Mouse (Mus musculus): Measurements from ENCODE around the gene Ldhal6b. TPM values are rescaled to one million over a fixed set of nuclear protein-coding genes. Genes with fewer than 3 reads are reported as not detected.
A peak's percentile ranks its signal among the peaks of the same experiment; 100 is the strongest.
"Not testable (repeated sequence)": the region's sequence is repeated elsewhere in the genome, so short reads cannot be mapped to it uniquely, and the experiment has no call there.

Ldhal6b gene
- total RNA-seq (2015) (0.25 TPM in 1 of 2 replicates, not detected in the other), total RNA-seq (2017) (0.11 TPM in 1 of 2 replicates, not detected in the other)

DNA sequence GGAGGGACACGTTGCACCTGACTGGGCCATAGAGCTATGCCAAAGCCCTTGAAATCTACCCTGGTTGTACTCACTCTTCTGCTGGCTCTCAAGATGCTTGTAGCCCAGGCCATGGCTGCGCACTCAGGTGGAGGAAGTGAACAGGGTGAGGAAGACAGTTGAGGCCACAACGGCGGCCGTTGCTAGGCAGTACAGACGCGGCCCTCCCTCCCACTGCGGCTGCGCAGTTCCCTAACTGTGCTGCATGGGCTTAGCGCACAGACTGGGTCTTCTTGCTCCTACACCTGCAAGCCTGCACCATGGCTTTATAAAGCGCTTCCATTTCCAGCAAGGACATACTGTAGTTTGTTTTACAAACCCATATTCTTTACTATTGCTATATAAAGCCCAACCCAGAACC lies at the start of gene Ldhal6b:
Ldhal6b (minus strand) TSS at position 223 of the 400 bp plus-strand sequence.
- ATAC-seq (ENCODE audit: poor library complexity, severe bottlenecking), result no peak

DNA sequence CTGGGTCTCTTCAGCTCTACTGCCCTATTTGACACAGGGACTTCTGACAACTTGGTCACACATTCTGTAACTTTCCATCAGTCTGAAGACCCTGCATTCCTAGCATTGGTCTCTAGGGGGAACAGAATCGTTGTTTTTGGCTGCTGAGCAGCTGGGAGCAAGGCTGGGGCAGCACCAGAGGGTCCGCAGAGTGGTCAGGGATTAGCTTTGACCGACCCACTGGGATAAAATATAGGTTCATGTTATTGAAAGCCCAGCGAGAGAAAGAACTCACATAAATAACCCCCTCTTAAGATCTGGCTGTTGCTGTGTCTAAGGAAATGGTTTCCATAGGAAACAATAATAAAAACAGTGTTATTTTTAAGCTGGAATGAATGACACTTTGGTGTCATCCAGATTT lies 48.6 kb upstream of the Ldhal6b start:
- no peak for ATAC-seq (ENCODE audit: poor library complexity, severe bottlenecking)

GRCm38 (mm10) chr17:5466736-5467135 lies 48.2 kb upstream of the Ldhal6b start:
- ATAC-seq (ENCODE audit: poor library complexity, severe bottlenecking), result no peak

GRCm38 (mm10) chr17:5463912-5464311 lies 45.3 kb upstream of the Ldhal6b start:
- no peak for ATAC-seq (ENCODE audit: poor library complexity, severe bottlenecking)

GRCm38 (mm10) chr17:5453657-5454056 lies 35.1 kb upstream of the Ldhal6b start:
- no peak for ATAC-seq (ENCODE audit: poor library complexity, severe bottlenecking)

DNA sequence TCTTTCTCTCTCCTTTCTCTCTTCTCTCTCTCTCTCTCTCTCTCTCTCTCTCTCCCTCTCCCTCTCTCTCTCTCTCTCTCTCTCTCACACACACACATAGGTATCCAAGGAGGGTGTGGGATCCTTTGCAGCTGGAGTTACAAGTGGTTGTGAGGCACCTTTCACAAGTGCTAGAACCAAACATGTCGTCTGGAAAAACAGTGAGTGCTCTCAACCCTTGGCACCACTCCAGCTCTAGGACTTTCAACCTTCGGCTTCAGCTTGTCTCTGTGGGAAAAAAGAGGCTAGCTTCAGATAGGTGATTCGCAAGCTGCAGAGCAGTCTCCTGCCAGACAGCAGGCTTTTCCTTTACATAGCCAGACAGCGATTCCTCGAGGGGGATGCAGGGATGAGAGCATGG lies 25.2 kb upstream of the Ldhal6b start:
- no peak for ATAC-seq (ENCODE audit: poor library complexity, severe bottlenecking)

GRCm38 (mm10) chr17:5443260-5443659 lies 24.7 kb upstream of the Ldhal6b start:
- no peak for ATAC-seq (ENCODE audit: poor library complexity, severe bottlenecking)

DNA sequence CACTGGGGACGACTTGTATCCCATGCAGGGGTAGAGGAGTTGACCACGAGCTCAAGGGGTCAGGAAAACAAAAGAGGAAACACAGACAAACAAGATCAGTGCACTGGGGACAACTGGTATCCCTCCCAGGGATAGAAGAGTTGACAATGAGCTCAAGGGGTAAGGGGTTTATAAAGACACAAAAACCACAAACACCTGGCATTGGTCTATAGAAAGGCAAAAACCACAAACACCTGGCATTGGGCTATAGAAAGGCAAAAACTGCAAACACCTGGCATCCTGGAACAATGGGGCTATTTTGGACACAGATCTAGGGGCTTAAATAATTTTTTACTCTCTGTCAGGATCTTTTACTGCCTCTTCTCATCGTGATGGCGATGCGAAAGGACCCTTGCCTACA lies 23.8 kb upstream of the Ldhal6b start:
- ATAC-seq (ENCODE audit: poor library complexity, severe bottlenecking), result not testable (repeated sequence)

- peak; percentile 95 for ATAC-seq (ENCODE audit: poor library complexity, severe bottlenecking)
Measured at GRCm38 (mm10) chr17:5440159-5440971, 21.8 kb upstream of the Ldhal6b start, which contains the start of gene Tmem242. TSS of gene Tmem242 (minus strand) at chr17:5440259.

DNA sequence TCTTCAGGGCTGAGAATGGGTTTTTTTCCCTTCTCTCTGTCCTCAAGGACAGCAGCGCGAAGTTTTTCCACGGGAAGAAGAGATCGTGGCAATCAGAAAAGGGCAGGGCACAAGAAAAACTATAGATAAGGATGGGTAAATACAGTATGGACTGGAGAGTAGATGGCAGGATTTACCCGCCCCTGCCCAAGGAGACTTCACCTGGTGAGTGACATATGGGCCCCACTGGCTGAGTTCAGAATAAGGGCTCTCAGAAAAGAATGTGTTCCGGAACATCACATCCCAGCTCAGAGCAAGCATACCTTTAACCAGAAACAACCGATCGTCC lies 21.2 kb upstream of the Ldhal6b start:
- peak; percentile 47 for ATAC-seq (ENCODE audit: poor library complexity, severe bottlenecking)

DNA sequence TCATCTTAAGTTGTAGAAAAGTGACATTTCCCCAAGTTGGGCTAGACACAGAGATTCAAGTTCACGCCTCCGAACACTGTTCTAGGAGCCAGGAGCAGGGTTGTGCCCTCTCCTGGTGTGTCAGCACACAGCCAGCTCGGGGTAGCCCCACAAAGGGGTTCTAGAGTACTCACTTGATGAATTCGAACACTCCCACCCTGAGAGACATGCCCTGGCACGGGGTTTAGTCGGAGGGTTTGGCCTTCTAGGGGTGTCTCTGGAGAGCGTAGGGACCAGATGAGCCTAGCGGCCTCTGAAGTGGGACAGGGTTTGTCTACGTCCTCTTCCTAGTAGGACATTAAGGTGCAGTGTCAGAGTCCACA lies 11.2 kb upstream of the Ldhal6b start:
- ATAC-seq (ENCODE audit: poor library complexity, severe bottlenecking), result peak; percentile 33

- ATAC-seq (ENCODE audit: poor library complexity, severe bottlenecking), result peak; percentile 99
Measured at GRCm38 (mm10) chr17:5429090-5429771, 10.7 kb upstream of the Ldhal6b start.

- no peak for ATAC-seq (ENCODE audit: poor library complexity, severe bottlenecking)
Measured at GRCm38 (mm10) chr17:5425204-5425603, 6.6 kb upstream of the Ldhal6b start.

DNA sequence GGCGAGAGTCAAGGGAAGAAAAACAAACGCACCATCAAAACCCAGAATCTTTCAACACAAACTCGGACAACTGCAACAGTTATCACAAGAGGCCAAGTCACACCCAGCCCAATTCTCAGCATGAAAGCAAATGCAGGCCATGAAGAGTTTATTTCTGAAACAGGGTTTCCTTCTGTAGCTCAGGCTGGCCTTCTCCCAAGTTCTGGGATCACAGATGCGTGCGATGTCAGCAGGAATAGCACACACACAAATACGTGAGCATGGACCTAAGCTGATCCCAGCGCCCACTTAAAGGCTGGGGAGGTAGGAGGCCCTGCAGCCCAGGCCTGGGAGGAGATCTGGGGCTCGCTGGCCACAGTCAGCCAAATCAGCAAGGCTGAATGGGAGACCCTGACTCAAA lies 5.6 kb upstream of the Ldhal6b start:
- ATAC-seq (ENCODE audit: poor library complexity, severe bottlenecking), result no peak

GRCm38 (mm10) chr17:5421835-5422234 lies 3.3 kb upstream of the Ldhal6b start:
- no peak for ATAC-seq (ENCODE audit: poor library complexity, severe bottlenecking)

- ATAC-seq (ENCODE audit: poor library complexity, severe bottlenecking), result no peak
Measured at GRCm38 (mm10) chr17:5419771-5420518, 1.4 kb upstream of the Ldhal6b start.

GRCm38 (mm10) chr17:5419056-5419455 lies 489 bp upstream of the Ldhal6b start:
- no peak for ATAC-seq (ENCODE audit: poor library complexity, severe bottlenecking)

DNA sequence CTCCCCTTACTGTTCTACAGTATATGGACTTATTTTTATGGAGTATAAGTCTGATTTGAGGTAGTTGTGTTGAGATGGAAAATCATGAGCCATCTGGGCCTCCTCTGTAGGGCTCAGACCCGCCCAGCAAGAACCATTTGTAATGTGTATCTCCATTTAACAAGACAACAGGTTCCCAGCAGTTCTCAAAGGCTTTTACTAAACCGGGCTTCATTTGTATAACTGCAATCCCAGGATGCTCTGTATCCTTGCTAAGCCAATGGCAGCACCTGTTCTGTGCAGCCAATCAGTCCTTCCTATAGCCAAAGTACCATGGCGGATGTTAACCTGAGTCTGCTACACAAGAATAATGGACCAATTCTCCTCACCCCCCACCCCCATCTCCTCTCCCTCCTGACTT lies 2.0 kb downstream of the Ldhal6b start:
- no peak for ATAC-seq (ENCODE audit: poor library complexity, severe bottlenecking)

DNA sequence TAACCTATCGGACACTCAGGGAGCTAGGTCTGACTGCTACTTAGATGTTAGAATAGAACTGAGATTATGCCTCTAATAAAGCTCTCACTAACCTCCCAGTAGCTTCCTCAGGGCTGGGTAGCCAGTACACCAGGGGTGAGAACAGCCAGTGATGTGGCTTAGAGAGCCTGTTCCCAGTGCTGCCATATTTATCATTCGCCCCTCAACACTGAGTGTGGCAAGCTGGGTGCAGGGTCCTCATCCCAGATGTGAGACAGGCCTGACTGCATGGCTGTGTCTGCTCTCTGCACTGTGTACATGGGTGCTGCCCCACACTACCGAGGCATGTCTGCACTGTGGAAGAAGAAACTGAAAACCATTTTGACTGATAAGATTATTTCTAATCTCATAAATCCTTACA lies 4.5 kb downstream of the Ldhal6b start:
- ATAC-seq (ENCODE audit: poor library complexity, severe bottlenecking), result no peak

DNA sequence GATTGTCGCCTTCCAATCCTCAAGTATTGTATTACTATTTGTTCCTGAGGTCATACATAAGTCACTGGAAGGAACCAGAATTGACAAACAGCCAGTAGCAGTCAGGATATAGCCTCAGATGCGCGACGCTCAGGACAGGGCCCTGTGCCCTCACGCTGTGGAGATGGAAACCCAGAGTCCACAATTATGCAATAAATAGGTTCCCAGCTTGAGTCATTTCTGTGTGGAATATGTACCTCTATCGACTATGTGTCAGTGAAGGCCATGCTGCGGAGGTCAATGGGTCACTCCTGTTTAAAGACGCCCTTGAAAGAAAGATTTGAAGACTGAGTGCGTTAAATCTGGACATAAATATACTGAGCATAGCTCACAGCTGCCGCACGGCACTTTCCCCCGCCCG lies 5.2 kb downstream of the Ldhal6b start:
- ATAC-seq (ENCODE audit: poor library complexity, severe bottlenecking), result no peak

- no peak for ATAC-seq (ENCODE audit: poor library complexity, severe bottlenecking)
Measured at GRCm38 (mm10) chr17:5412740-5413139, 5.8 kb downstream of the Ldhal6b start.

DNA sequence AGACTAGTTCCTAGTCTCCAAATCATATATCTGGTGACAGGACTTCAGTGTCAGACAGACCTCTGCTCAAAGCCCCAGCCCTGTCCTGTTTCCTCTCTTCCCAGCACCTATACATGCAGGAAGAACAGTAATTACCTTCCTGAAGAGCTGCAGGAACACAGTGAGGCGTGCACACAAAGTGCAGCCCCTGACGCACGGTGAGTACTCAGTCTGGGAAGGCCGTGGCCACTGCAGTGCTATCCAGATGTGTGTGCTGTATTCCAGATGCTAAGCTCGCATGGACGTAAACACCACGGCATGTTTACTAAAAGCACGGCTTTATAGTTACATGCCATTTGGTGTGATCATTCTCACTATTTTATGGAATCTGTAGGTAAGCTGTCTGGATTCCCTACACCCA lies 6.3 kb downstream of the Ldhal6b start:
- no peak for ATAC-seq (ENCODE audit: poor library complexity, severe bottlenecking)

Measured in megakaryocyte, adult 5-6 weeks (primary cell).